Mouse (Mus musculus) stomach, embryonic 16.5 days (tissue): ENCODE measurements around the gene Eef2. TPM values are rescaled to one million over a fixed set of nuclear protein-coding genes. Genes with fewer than 3 reads are reported as not detected.
"Not testable (repeated sequence)": the region's sequence is repeated elsewhere in the genome, so short reads cannot be mapped to it uniquely, and the experiment has no call there.

Experiments
- ATAC-seq: fragments of 200-750 bp; cut with Nextera tagmentation; 2 replicates; pipeline ENCODE4 v1.8.0; 2017; ENCODE audit warnings: moderate number of reproducible peaks, moderate TSS enrichment; ENCODE audit not compliant: insufficient read depth, low FRiP score
- H3K27ac ChIP-seq: fragments of 300-500 bp; sonication (generic); 2 replicates; pipeline ENCODE4 v1.5.1; 2014; ENCODE audit warnings: low read length
- H3K27me3 ChIP-seq: fragments of 300-500 bp; sonication (generic); 2 replicates; pipeline ENCODE4 v1.6.1; 2014; ENCODE audit warnings: low read length, control low read depth, mixed read lengths; ENCODE audit not compliant: control insufficient read depth, insufficient read depth
- H3K36me3 ChIP-seq: fragments of 300-500 bp; sonication (generic); 2 replicates; pipeline ENCODE4 v1.6.1; 2014; ENCODE audit warnings: low read length; ENCODE audit not compliant: control insufficient read depth, insufficient read depth
- H3K4me1 ChIP-seq: fragments of 300-500 bp; sonication (generic); 2 replicates; pipeline ENCODE4 v1.6.1; 2014; ENCODE audit warnings: low read length, control low read depth, mixed read lengths; ENCODE audit not compliant: control insufficient read depth, insufficient read depth
- H3K4me2 ChIP-seq: fragments of 300-500 bp; sonication (generic); 2 replicates; pipeline ENCODE4 v1.6.1; 2014; ENCODE audit warnings: low read depth, low read length, mixed read lengths
- H3K4me3 ChIP-seq: fragments of 300-500 bp; sonication (generic); replicated peaks from 2 replicates; pipeline ENCODE4 v1.5.1; 2014; ENCODE audit warnings: mild to moderate bottlenecking, low read length
- H3K9ac ChIP-seq: fragments of 300-500 bp; sonication (generic); 2 replicates; pipeline ENCODE4 v1.6.1; 2014; ENCODE audit warnings: low read length
- H3K9me3 ChIP-seq: fragments of 300-500 bp; sonication (generic); replicated peaks from 2 replicates; pipeline ENCODE4 v1.6.1; 2016; ENCODE audit warnings: low read length, control low read depth; ENCODE audit not compliant: control insufficient read depth
- WGBS: fragments of 180-500 bp; shearing (Covaris S2); extraction: QIAGEN DNeasy Blood & Tissue Kit; methylation state at CpG from one replicate; pipeline ENCODE4 v1.1.7; 2014; 5-methylcytosine and 5-hydroxymethylcytosine counted together
- polyA plus RNA-seq: library from polyadenylated mRNA; unstranded; fragments of >200 nt; fragmentation: Nextera tagmentation; extraction: Ambion mirVana; gene quantifications from 2 replicates; pipeline ENCODE4 v1.2.1, GENCODE M21; 2015

Gene Eef2
- polyA plus RNA-seq, 1 experiment from 2014 or later, result 533 TPM

GRCm38 (mm10) chr10:81175345-81175701 is 1.1 kb upstream of the Eef2 start:
- Histone ChIP-seq H3K4me3 (peak overlapping the region; percentile 36; the same call in 1 of the 2 replicates), H3K4me1 (peaks cover 48% of the 10 kb centered on the region), H3K27ac (peak overlapping the region; percentile 61), H3K4me2 (peak overlapping the region; percentile 52), H3K36me3 (peaks cover 23% of the 10 kb centered on the region), H3K9ac (peak overlapping the region; percentile 66; the same call in 1 of the 2 replicates)
- H3K9me3 ChIP-seq, ATAC-seq, H3K27me3 ChIP-seq: not testable (repeated sequence)
- WGBS, result 7% methylated on average over 4 of the region's 4 CpGs

GRCm38 (mm10) chr10:81175936-81176465 is 430 bp upstream of the Eef2 start:
- no peaks in the 10 kb centered on the region for H3K9me3 ChIP-seq
- H3K27ac ChIP-seq, result peak overlapping the region; percentile 73
- ATAC-seq, result peak; percentile 12
- H3K4me1 ChIP-seq, result peaks cover 49% of the 10 kb centered on the region
- peak overlapping the region; percentile 55; the same call in 1 of the 2 replicates for H3K9ac ChIP-seq
- H3K4me2 ChIP-seq, result peak overlapping the region; percentile 52
- no peaks in the 10 kb centered on the region for H3K27me3 ChIP-seq
- peak overlapping the region; percentile 99 for H3K4me3 ChIP-seq
- H3K36me3 ChIP-seq, result peaks cover 29% of the 10 kb centered on the region
- 1% methylated on average over 13 of the region's 13 CpGs for WGBS

GRCm38 (mm10) chr10:81177491-81177925 is 1.1 kb downstream of the Eef2 start:
- H3K36me3 ChIP-seq, result peaks cover 41% of the 10 kb centered on the region
- ATAC-seq, result no peak
- peak overlapping the region; percentile 91 for H3K27ac ChIP-seq
- H3K27me3 ChIP-seq, result no peaks in the 10 kb centered on the region
- WGBS, result 8% methylated on average over 16 of the region's 16 CpGs
- H3K4me3 ChIP-seq, result peak overlapping the region; percentile 99
- peak overlapping the region; percentile 99 for H3K9ac ChIP-seq
- no peaks in the 10 kb centered on the region for H3K9me3 ChIP-seq
- peaks cover 52% of the 10 kb centered on the region for H3K4me1 ChIP-seq
- peak overlapping the region; percentile 80 for H3K4me2 ChIP-seq

- no peaks in the 10 kb centered on the region for H3K9me3 ChIP-seq
- ATAC-seq, result no peak
- H3K27me3 ChIP-seq, result no peaks in the 10 kb centered on the region
- peaks cover 41% of the 10 kb centered on the region for H3K36me3 ChIP-seq
- WGBS, result 55% methylated on average over 14 of the region's 14 CpGs
- H3K4me2 ChIP-seq, result peak overlapping the region; percentile 80
- peaks cover 49% of the 10 kb centered on the region for H3K4me1 ChIP-seq
- H3K27ac ChIP-seq, result no peak overlapping the region
- peak overlapping the region; percentile 99 for H3K4me3 ChIP-seq
- peak overlapping the region; percentile 99 for H3K9ac ChIP-seq
Measured at GRCm38 (mm10) chr10:81177958-81178712, 1.7 kb downstream of the Eef2 start.

- Histone ChIP-seq H3K9me3 (no peaks in the 10 kb centered on the region), H3K27ac (no peak overlapping the region), H3K4me1 (peaks cover 47% of the 10 kb centered on the region), H3K4me3 (no peak overlapping the region), H3K27me3 (no peaks in the 10 kb centered on the region), H3K9ac (no peak overlapping the region), H3K36me3 (peaks cover 41% of the 10 kb centered on the region), H3K4me2 (no peak overlapping the region)
- no peak for ATAC-seq
- WGBS, result 92% methylated on average over 11 of the region's 11 CpGs
Measured at GRCm38 (mm10) chr10:81178927-81179326, 2.5 kb downstream of the Eef2 start.

- Histone ChIP-seq H3K36me3 (peaks cover 41% of the 10 kb centered on the region), H3K9ac (no peak overlapping the region), H3K27me3 (no peaks in the 10 kb centered on the region), H3K9me3 (no peaks in the 10 kb centered on the region), H3K4me2 (no peak overlapping the region), H3K4me1 (peaks cover 48% of the 10 kb centered on the region), H3K4me3 (no peak overlapping the region), H3K27ac (peak overlapping the region; percentile 18; the same call in 1 of the 2 replicates)
- 88% methylated on average over 32 of the region's 32 CpGs for WGBS
- ATAC-seq, result no peak
Measured at GRCm38 (mm10) chr10:81179451-81180342, 3.3 kb downstream of the Eef2 start.

- H3K4me3 ChIP-seq, result no peak overlapping the region
- no peak overlapping the region for H3K27ac ChIP-seq
- 91% methylated on average over 13 of the region's 13 CpGs for WGBS
- H3K9ac ChIP-seq, result no peak overlapping the region
- H3K4me1 ChIP-seq, result peaks cover 41% of the 10 kb centered on the region
- ATAC-seq, result no peak
- no peaks in the 10 kb centered on the region for H3K27me3 ChIP-seq
- H3K4me2 ChIP-seq, result no peak overlapping the region
- H3K9me3 ChIP-seq, result no peaks in the 10 kb centered on the region
- peaks cover 41% of the 10 kb centered on the region for H3K36me3 ChIP-seq
Measured at GRCm38 (mm10) chr10:81180946-81181345, 4.5 kb downstream of the Eef2 start.

GRCm38 (mm10) chr10:81181860-81182259 is 5.4 kb downstream of the Eef2 start:
- H3K4me1 ChIP-seq, result peaks cover 40% of the 10 kb centered on the region
- H3K27ac ChIP-seq, H3K27me3 ChIP-seq, H3K4me2 ChIP-seq, H3K9ac ChIP-seq, ATAC-seq, H3K9me3 ChIP-seq, H3K4me3 ChIP-seq: not testable (repeated sequence)
- WGBS, result 74% methylated on average over 12 of the region's 12 CpGs
- H3K36me3 ChIP-seq, result peaks cover 41% of the 10 kb centered on the region
